Mouse (Mus musculus) neural tube, embryonic 10.5 days (tissue): ENCODE results near the gene Ush1c.

Source experiments
- DNase-seq: peaks from one replicate; pipeline ENCODE4 v3.0.0-alpha.2; 2017; ENCODE audit warnings: low spot score; ENCODE audit errors: extremely low spot score

The Ush1c gene

DNA sequence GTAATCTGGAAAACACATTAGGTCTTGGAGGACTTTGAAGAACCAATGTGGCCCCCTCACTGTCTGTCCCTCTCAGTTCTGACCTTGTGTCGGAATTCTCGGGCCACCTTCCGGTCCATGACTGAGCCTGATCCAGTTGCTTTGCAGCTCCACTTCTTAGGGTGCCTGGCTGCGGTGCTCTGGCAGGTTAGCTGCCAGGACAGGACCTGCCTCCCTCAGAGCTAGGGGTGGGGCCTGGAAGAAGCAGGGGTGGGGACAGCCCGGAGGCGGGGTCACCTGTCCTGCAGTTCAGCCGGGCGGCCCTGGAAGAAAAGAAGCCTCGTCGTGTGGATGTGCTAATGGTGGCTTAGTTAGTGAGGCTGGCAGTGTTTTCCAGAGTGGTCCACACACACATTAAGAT lies at the start of gene Ush1c:
Ush1c (minus strand) TSS at position 158 of the 400 bp plus-strand sequence.
- DNase-seq = peak; percentile 16

DNA sequence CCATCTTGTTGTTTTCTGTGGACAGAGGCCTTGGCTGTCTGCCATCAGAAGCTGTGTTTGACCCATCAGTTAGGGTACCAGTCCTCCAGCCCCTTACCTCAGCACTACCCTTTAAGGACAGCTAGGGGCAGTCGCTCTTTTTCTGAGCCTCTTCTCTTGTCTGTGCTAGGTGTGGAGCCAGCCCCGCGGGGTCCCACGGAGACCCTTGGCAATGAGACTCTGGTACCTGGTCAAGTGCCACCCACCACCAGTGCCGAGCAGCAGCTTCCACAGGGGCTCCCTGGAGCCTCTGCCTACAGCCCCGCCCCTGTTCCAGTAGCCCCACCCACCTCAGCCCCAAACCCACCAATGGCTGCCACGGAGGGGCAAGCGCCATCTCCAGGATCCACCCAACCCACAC lies 48.7 kb upstream of the Ush1c start:
- DNase-seq = no peak

DNA sequence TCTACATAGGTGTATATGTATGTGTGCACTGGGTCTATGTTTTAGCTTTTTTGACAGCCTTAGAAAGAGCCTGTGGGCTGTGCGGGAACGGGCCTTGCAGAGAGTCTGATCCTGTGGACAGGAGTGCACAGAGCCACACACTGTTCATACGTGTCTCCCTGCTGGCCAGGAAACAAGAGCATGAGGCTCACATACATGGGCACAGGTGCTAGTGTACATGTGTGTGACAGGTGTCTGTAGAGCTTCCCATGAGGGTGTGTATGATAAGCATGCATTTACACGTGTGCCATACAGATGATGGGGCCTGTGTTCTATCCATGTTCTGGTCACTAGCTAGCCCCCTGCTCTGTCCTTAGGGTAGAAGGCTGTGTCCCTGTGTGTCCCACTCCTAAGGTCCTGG lies 48.1 kb upstream of the Ush1c start:
- DNase-seq = no peak

DNA sequence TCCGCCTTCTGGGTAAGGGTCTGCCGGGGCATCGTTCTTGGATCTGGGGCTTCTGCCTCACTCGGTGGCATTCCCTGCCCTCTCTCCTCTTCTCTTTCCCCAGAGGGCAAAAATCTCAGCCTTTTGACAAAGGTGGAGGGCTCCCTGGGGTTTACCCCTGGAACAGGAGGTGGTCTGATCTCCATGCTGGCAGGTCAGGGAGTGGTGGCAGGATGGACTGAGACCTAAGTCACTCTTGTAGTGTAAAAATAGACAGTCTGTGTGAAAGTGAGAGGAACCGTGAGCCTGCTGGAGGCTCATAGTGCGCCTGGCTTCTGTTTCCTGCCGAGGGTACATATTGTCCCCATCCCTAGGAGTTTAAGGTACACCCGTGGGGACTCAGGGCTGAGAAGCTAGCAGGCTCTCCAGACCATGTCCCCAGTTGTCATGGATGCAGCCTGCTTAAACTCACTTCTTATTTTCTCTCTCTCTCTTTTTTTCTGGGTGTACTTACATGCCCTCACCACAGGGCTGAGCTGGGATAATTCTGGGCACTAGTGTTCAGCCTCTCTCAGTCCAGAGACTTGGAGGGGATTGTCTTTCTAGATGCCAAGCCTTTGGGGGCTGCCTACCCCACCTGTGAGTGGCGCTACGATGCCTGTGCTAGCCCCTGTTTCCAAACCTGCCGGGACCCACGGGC lies 47.0 kb upstream of the Ush1c start:
- DNase-seq = no peak

DNA sequence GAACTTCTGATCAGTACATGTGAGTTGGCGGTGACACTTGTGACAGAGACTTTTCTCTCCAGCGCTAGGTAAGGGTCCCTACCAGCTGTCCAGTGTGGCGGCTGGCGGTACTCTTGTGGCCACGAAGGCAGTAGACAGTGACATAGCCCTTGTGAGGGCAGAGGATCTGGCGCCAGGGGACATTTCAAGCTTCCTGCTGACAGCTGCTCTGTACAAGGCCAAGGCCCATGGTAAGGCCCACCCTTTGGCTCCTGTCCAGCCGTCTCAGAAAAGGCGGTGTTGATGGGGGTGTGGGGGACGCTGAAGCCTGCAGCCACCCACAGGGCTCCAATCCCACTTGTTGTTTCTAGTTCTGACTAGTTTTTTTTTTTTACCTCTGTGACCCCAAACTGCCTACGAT lies 45.4 kb upstream of the Ush1c start:
- DNase-seq = no peak

DNA sequence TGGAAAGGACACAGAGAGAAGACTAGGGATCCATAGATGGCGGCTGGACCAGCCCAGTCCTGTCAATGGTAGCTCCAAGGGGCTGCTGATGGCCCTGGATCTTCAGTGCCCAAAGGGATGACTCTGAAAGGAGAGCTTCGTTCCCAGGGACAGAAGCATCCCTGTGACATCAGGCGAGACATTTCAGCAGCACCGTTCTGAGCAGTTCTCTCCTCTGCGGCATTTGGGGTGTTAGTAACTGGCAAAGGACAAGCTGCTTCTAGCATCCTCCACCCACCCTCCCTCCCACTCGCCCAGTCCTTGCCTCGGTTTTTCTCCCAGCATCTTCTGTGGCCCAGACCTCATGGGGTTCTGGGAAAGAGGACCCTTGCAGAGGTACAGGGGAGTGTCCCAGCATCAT lies 44.0 kb upstream of the Ush1c start:
- DNase-seq = no peak

DNA sequence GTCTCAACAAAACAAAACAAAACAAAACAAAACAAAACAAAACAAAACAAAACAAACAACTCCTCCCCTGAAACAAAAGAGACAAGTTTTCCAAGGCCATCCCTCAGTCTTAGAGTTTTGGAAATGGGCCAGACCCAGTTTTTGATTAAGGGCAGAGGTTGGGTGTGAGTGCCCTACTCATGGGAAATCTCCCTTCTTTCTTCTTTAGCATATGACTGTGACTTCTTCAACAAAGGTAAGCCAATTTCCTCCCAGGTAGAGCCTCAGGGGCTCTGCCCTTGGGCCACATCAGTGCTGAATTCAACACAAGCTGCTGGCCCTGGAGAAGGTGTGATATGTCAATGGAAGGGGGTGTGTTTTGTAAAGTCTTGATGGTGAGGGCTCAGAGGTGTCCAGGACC lies 42.6 kb upstream of the Ush1c start:
- DNase-seq = no peak

DNA sequence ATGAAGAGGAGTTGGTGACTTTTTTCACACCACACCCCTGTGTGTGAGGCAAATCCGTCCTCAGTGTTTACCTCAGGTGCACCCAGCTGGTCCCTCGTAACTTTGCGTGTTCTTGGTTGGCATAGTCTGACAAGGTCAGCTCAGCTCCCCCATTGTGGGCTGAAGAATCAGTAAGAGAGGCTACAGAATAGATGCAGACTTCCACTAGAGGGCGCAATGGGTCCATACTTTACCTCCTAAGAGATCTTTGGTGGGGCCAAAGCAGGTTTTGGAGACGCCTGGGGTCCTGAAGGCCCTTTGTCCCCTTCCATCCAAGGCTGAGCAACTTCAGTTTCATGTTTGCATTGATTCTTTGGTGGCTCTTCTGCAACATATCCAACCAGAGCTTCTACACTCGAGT lies 41.6 kb upstream of the Ush1c start:
- DNase-seq = peak; percentile 60

DNA sequence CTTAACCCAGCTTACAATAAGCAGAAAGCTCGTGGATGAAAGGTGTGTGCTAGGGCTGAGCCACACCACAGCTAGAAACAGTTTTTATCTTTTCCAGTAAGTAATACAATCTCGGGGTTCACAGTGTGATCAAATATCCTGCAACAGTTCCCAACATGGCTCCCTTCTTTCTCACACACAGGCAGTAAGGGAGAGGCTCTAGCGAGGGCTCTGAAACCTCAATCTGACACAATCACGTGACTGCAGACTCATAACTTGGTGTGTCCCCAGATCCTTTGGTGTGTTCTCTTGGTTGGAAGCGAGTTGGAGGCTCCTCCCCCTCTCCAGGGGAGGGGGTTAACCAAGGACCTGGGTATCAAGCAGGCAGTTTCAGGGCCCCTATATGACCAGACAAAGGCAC lies 37.9 kb upstream of the Ush1c start:
- DNase-seq = no peak

DNA sequence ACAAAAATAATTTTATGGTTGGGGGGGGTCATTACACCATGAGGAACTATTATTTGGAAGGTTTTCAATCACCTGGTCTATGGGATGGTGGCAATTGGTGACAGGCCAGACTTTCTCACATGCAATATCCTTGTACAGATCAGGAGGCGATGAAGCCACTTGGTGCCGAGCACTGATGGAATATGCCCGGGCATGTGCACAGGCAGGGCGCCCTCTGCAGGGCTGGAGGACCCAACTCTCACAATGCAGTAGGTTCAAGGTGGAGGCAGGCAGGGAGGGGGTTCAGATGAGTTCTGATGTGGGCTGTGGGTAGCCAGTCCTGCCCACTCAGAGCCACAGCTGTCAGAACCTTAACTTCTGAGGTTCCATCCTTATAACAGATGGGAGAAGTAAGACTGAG lies 13.5 kb upstream of the Ush1c start:
- DNase-seq = no peak

DNA sequence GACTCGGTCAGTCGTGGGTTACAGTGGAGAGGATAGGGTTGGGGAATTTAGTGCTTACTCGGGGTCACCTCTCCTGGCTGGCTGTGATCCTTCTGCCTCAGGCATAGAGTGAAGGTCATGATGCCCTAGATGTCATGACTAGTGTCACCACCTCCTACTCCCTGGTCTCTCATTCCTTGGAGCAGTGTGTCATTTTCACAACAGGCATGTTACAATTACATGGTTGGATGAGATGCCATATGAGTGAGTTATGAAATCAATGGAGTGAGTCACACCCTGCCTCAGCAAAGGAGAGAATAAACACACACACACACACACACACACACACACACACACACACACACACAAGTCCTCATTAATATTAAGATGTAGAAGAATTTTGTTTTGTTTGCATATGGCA lies 9.3 kb upstream of the Ush1c start:
- no peak for DNase-seq

DNA sequence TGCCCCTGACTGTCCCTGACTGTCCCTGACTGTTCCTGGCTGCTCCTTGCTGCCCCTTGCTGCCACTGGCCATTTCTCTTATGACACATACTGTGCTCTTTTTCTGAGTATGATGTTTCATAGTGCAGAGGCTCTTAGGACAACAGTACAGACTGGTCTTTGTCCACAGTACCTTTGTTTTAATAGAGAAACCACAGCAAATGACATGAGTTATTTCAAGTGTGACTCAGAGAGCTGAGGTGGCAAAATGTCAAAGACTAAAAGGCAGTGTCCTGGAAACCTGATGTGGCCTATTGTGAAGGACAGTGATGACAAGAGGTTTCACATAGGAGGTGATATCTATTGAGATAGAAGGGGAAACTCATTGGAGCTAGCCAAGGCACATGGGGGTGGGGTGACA lies 8.6 kb upstream of the Ush1c start:
- DNase-seq = no peak

DNA sequence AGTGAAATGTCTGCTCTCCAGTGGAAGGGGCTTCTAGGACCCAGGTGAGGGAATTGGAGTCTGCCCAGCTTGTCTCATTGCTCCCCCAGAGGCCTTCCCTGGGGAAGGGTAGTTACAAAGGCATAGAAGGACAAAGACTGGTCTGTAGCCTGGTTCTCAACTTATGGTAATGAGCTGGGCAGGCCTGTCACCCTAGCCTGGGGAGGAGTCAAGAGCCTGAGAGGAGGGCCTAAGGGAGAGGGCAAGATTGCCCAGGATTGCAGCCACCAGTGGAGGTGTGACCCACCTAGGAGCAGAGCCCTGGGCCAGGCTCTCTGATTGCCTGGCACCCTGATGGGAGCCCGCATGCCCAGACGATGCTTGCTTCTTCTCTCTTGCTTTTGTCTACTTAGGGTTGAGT lies 2.4 kb upstream of the Ush1c start, which contains the start of gene Otog:
Otog (plus strand) TSS at position 292 of the 400 bp plus-strand sequence.
- DNase-seq = no peak

DNA sequence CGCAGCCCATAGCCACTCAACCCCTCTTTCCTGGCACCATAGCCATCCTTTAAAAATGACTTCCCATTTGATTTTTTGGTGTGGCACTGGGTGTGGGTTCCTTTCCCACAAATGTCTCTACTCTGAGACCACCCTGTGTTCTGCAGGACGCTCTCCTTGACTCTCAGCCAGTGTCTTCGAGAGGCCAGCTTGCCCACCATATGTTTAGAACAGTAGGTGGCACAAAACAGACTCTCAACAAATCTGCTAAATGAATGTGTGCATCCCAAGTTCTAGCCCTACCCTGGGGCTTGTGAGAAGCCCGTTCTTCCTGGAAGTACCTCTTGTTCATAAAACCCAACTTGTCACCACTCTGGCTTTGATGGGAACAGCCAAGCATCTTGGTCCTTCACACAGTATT lies 1.8 kb upstream of the Ush1c start:
- no peak for DNase-seq

DNA sequence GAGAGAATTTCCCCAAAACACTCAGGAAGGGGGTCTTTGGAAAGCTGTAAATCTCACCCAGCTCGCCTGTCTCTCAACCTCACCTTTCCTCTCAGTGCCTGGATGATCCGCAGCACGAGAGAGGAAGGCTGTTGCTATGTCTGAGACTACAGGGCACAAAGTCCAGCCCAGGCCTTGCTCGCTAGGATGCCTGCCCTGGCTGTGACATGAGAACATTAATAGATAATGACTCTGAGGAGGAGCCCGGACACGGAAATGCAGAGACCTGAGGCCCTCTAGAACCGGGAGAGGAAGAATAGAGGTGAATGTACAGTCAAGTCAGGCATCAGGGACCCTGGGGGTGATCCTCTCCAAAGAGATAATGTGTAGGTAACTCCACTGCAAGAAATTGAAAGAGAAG lies 1.1 kb downstream of the Ush1c start:
- DNase-seq = no peak

DNA sequence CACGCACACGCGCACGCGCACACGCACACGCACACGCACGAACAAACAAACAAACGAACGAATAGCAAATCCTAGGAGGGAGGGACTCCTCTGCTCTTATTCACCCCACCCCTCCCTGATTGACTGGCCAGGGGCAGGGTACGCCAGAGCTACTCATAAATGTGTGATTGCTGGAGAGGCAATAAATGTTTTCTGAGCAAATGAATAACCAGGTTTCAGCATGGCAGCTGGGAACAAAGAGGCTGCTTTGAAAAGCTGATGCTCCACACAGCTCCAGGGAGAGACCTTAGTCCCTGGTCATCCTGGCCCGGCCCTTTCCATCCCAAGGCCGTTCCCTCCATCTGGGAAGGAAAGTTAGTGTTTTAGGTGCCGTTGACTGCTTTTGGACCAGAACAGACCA lies 1.9 kb downstream of the Ush1c start:
- DNase-seq = no peak

DNA sequence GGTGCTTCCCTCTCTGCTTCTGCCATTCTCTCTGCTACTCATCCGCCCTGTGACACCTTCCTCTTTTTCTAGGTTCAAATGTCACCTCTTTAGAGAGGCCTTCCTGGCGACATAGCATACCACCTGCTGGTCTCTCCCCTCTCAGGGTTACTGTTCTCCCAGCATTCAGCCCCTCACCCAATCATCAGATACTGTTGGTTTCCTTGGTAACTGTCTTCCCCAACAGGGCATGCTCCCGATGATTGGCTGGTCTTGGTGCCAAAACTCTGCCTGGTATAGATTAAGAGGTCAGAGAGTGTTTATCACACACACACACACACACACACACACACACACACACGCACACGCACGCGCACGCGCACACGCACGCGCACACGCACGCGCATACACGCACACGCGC lies 2.4 kb downstream of the Ush1c start:
- DNase-seq = no peak

DNA sequence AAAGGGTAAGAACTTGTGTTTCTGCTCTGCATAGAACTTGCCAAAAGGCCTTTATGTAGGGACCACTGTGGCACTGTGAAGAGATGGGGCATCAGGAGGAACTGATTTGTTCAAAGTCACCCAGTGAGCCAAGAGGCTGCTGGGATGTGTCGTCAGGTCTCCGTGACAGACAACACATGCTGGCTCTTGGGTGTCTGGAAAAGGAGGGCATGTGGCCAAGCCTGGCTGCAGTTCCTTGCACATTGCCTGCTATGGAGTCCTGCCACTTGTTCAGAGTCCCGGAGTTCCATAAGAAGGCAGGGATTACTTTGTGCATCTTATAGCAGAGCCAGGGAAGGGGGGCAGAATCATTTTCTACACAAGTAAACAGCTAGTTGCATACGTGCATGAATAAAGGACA lies 11.4 kb downstream of the Ush1c start:
- no peak for DNase-seq

DNA sequence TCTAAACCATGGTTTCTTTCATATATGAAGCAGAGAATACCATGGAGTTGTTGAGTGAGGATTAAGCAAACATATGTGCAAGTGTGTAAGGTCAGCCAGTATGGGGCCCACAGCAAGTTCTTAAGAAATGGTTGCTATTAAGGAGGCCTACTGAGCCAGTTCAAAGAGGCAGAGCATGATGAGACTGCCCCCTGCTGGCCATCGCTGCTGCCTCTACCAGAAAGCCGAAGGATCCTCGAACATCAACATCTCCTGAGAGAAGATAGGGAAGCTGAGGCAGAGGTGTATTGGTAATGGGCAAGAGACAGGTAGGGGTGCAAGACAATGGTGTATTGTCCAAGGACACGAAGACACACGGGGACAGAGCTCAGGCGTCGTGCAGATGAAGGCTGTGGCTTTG lies 12.1 kb downstream of the Ush1c start:
- DNase-seq = peak; percentile 67

DNA sequence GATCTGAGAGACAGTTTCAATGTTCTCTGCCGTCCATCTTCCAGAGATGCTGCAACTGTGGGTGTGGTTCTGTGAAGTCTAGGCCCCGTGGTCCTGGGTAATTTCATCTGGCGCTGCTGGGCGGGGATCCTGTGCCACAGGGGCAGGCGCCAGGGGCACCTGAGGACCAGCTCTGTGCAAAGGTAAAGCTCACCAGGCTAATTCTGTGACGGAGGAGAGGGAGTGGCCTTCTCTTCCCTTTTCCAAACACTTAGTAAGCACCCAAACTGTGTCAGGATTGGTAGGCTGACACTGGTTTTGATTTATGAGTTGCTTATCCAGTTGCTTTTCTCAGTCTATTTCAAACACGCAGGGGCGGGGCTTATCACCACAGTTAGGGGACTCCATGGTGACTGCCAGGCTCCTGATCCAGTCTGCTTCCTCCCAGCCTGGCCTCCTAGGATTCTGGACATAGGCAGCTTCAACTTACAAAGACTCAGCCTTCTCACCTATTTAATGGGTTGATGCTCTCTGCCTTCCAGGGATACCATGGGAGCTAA lies 17.6 kb downstream of the Ush1c start:
- no peak for DNase-seq

DNA sequence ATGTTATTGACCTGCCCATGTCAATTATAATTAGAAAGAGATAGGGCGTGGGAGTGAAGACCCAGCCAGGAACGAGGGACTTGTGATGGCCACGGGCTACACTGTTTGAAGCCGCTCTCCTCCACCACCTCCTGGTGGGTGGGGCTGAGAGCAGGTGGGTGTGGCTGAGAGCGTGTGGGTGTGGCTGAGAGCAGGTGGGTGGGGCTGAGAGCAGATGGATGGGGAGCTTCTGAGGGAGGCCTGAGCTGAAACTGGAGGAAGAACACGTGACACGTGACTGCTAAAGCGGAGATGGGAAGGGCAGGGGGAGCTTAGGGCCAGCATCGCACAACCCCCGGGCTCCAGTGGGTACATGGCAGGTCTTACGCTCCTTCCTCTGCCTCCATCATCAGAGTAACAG lies 19.9 kb downstream of the Ush1c start:
- peak; percentile 37 for DNase-seq

DNA sequence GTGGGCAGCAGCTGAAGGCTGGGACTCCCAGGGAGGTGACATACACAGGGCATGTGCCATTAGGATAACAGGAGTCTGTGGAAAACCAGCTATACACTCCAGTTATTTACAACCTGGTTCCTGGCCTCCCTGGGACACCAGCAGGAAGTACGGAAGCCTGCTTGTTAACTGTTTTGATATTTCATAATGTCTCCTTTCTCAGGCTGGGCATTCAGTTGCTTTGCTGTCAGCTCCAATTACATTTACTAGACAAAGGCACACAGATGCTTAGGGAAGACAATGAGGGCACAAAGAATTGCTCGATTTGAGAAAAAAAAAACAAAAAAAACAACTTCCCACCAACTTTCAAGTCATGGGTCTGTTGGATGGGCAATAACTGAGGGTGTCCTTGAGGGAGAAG lies 21.8 kb downstream of the Ush1c start:
- DNase-seq = no peak

DNA sequence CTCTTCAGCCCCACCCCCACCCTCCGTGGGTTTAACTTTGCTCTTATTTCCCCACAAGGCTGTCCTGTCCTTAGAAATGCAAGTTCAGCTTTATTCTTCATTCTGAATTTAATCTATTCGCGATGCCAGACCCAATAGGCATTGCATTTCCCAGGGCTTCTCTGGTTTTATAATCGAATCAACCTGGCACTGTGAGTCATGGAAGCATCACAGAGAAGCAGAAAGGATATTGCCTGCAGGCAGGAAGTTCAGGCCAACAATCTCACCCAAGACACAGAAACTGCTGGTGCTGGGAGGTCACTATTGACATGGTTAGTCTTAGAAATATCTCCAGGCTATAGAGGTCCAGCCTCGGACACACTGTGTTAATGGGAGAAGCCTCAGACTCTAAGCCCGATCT lies 28.0 kb downstream of the Ush1c start:
- no peak for DNase-seq

DNA sequence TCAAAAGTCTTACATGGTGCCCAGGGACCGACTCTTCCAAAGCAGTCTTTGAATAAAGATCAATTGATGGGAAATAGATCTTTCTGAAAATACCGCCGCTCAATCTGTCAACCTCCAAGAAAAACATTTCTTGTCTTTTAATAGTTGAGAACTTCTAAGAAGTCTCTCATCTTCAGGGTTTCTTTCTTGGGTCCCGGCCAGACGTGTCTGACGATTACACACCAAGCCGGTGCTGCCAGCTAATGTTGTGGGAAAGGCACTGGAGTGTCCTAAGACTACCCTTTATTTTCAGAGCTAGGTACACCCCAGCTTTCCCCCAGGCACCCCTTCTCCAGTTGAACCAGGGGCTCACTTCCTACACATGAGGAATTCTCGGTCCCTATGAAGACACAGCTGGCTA lies 30.2 kb downstream of the Ush1c start:
- no peak for DNase-seq
